Mouse (Mus musculus) midbrain, embryonic 11.5 days (tissue): ENCODE results near the gene Abcf2. TPM values are rescaled to one million over a fixed set of nuclear protein-coding genes. Genes with fewer than 3 reads are reported as not detected.

ENCODE experiments used
- ATAC-seq: fragments of 200-750 bp; cut with Nextera tagmentation; 2 replicates; pipeline ENCODE4 v1.8.0; 2017; ENCODE audit warnings: moderate TSS enrichment, moderate library complexity; ENCODE audit not compliant: low FRiP score
- DNase-seq: peaks from one replicate; pipeline ENCODE4 v3.0.0; 2015; ENCODE audit warnings: low spot score; ENCODE audit errors: missing footprints
- H3K27ac ChIP-seq: fragments of 300-500 bp; sonication (generic); 2 replicates; pipeline ENCODE4 v1.5.1; 2014; ENCODE audit warnings: low read depth, low read length
- H3K27me3 ChIP-seq: fragments of 300-500 bp; sonication (generic); 2 replicates; pipeline ENCODE4 v1.6.1; 2014; ENCODE audit warnings: mild to moderate bottlenecking, low read length, moderate library complexity, mixed read lengths; ENCODE audit not compliant: control insufficient read depth, insufficient read depth
- H3K36me3 ChIP-seq: fragments of 300-500 bp; sonication (generic); 2 replicates; pipeline ENCODE4 v1.6.1; 2014; ENCODE audit warnings: mild to moderate bottlenecking, low read length, moderate library complexity, mixed read lengths; ENCODE audit not compliant: control insufficient read depth, insufficient read depth
- H3K4me1 ChIP-seq: fragments of 300-500 bp; sonication (generic); 2 replicates; pipeline ENCODE4 v1.6.1; 2014; ENCODE audit warnings: low read length; ENCODE audit not compliant: control insufficient read depth, insufficient read depth
- H3K4me2 ChIP-seq: fragments of 300-500 bp; sonication (generic); 2 replicates; pipeline ENCODE4 v1.6.1; 2014; ENCODE audit warnings: mild to moderate bottlenecking, moderate library complexity
- H3K4me3 ChIP-seq: fragments of 300-500 bp; sonication (generic); 2 replicates; pipeline ENCODE4 v1.5.1; 2014; ENCODE audit warnings: low read depth, low read length
- H3K9ac ChIP-seq: fragments of 300-500 bp; sonication (generic); 2 replicates; pipeline ENCODE4 v1.6.1; 2014; ENCODE audit warnings: low read length
- H3K9me3 ChIP-seq: fragments of 300-500 bp; sonication (generic); 2 replicates; pipeline ENCODE4 v1.6.1; 2016; ENCODE audit warnings: low read length; ENCODE audit not compliant: control insufficient read depth
- WGBS: fragments of 180-500 bp; shearing (Covaris S2); extraction: QIAGEN DNeasy Blood & Tissue Kit; methylation state at CpG from one replicate; pipeline ENCODE4 v1.1.7; 2014; 5-methylcytosine and 5-hydroxymethylcytosine counted together
- polyA plus RNA-seq: library from polyadenylated mRNA; unstranded; fragments of >200 nt; fragmentation: Nextera tagmentation; extraction: Ambion mirVana; gene quantifications from 2 replicates; pipeline ENCODE4 v1.2.1, GENCODE M21; 2014

The Abcf2 gene
- polyA plus RNA-seq, 1 experiment from 2014 or later = 147 TPM

GRCm38 (mm10) chr5:24539571-24540296 is 37.5 kb downstream of the Abcf2 start:
- Histone ChIP-seq H3K9ac (no peak overlapping the region), H3K36me3 (no peaks in the 10 kb centered on the region), H3K27ac (no peak overlapping the region), H3K27me3 (no peaks in the 10 kb centered on the region), H3K4me2 (no peak overlapping the region), H3K4me3 (no peak overlapping the region), H3K4me1 (no peaks in the 10 kb centered on the region), H3K9me3 (no peaks in the 10 kb centered on the region)
- DNase-seq (no peak), ATAC-seq (no peak)
- 79% methylated on average over 22 of the region's 22 CpGs for WGBS

- Histone ChIP-seq H3K4me1 (no peaks in the 10 kb centered on the region), H3K27me3 (no peaks in the 10 kb centered on the region), H3K9ac (no peak overlapping the region), H3K36me3 (no peaks in the 10 kb centered on the region), H3K4me2 (no peak overlapping the region), H3K27ac (no peak overlapping the region), H3K4me3 (no peak overlapping the region), H3K9me3 (no peaks in the 10 kb centered on the region)
- no peak for DNase-seq
- WGBS = 73% methylated on average over 16 of the region's 16 CpGs
- ATAC-seq = no peak
Observed at GRCm38 (mm10) chr5:24537618-24538017, 39.6 kb downstream of the Abcf2 start.

GRCm38 (mm10) chr5:24536511-24536910 is 40.8 kb downstream of the Abcf2 start:
- no peaks in the 10 kb centered on the region for H3K36me3 ChIP-seq
- H3K9me3 ChIP-seq = no peaks in the 10 kb centered on the region
- no peak for ATAC-seq
- H3K27me3 ChIP-seq = no peaks in the 10 kb centered on the region
- 84% methylated on average over 5 of the region's 5 CpGs for WGBS
- DNase-seq = no peak
- no peak overlapping the region for H3K4me2 ChIP-seq
- no peak overlapping the region for H3K9ac ChIP-seq
- H3K4me3 ChIP-seq = no peak overlapping the region
- no peaks in the 10 kb centered on the region for H3K4me1 ChIP-seq
- no peak overlapping the region for H3K27ac ChIP-seq

- no peak overlapping the region for H3K9ac ChIP-seq
- DNase-seq (no peak), ATAC-seq (no peak)
- no peak overlapping the region for H3K27ac ChIP-seq
- no peaks in the 10 kb centered on the region for H3K36me3 ChIP-seq
- H3K4me1 ChIP-seq = no peaks in the 10 kb centered on the region
- no peak overlapping the region for H3K4me2 ChIP-seq
- H3K4me3 ChIP-seq = no peak overlapping the region
- WGBS = 86% methylated on average over 3 of the region's 3 CpGs
- no peaks in the 10 kb centered on the region for H3K9me3 ChIP-seq
- H3K27me3 ChIP-seq = no peaks in the 10 kb centered on the region
Observed at GRCm38 (mm10) chr5:24535731-24536130, 41.5 kb downstream of the Abcf2 start.

- H3K9ac ChIP-seq = no peak overlapping the region
- no peaks in the 10 kb centered on the region for H3K36me3 ChIP-seq
- no peak overlapping the region for H3K27ac ChIP-seq
- H3K9me3 ChIP-seq = no peaks in the 10 kb centered on the region
- 58% methylated on average over 5 of the region's 5 CpGs for WGBS
- peaks cover 6% of the 10 kb centered on the region for H3K27me3 ChIP-seq
- H3K4me2 ChIP-seq = no peak overlapping the region
- ATAC-seq (no peak), DNase-seq (no peak)
- no peaks in the 10 kb centered on the region for H3K4me1 ChIP-seq
- no peak overlapping the region for H3K4me3 ChIP-seq
Observed at GRCm38 (mm10) chr5:24534292-24534691, 43.0 kb downstream of the Abcf2 start.

- Histone ChIP-seq H3K27ac (no peak overlapping the region), H3K4me3 (no peak overlapping the region), H3K9ac (no peak overlapping the region), H3K4me1 (no peaks in the 10 kb centered on the region), H3K9me3 (no peaks in the 10 kb centered on the region), H3K27me3 (peaks cover 15% of the 10 kb centered on the region), H3K36me3 (no peaks in the 10 kb centered on the region), H3K4me2 (no peak overlapping the region)
- WGBS = 50% methylated on average over 11 of the region's 11 CpGs
- no peak for ATAC-seq
- DNase-seq = no peak
Observed at GRCm38 (mm10) chr5:24533391-24533790, 43.9 kb downstream of the Abcf2 start.

GRCm38 (mm10) chr5:24530042-24530689 is 47.1 kb downstream of the Abcf2 start:
- ATAC-seq (peak; percentile 71), DNase-seq (peak; percentile 98)
- Histone ChIP-seq H3K4me3 (no peak overlapping the region), H3K4me1 (peaks cover 12% of the 10 kb centered on the region), H3K9ac (no peak overlapping the region), H3K27ac (no peak overlapping the region), H3K27me3 (peaks cover 47% of the 10 kb centered on the region), H3K9me3 (no peaks in the 10 kb centered on the region), H3K36me3 (no peaks in the 10 kb centered on the region), H3K4me2 (no peak overlapping the region)
- 22% methylated on average over 24 of the region's 24 CpGs for WGBS

- peak; percentile 91 for DNase-seq
- H3K36me3 ChIP-seq = no peaks in the 10 kb centered on the region
- no peak for ATAC-seq
- WGBS = 17% methylated on average over 6 of the region's 6 CpGs
- H3K4me3 ChIP-seq = no peak overlapping the region
- peaks cover 69% of the 10 kb centered on the region for H3K27me3 ChIP-seq
- H3K4me1 ChIP-seq = peaks cover 12% of the 10 kb centered on the region
- H3K27ac ChIP-seq = no peak overlapping the region
- no peaks in the 10 kb centered on the region for H3K9me3 ChIP-seq
- H3K9ac ChIP-seq = no peak overlapping the region
- H3K4me2 ChIP-seq = no peak overlapping the region
Observed at GRCm38 (mm10) chr5:24527780-24528179, 49.5 kb downstream of the Abcf2 start.

GRCm38 (mm10) chr5:24526889-24527230 is 50.4 kb downstream of the Abcf2 start, which contains the start of gene Gbx1:
TSS of gene Gbx1 (minus strand) at chr5:24527202.
- Histone ChIP-seq H3K9me3 (no peaks in the 10 kb centered on the region), H3K9ac (peak within 1 kb of the TSS; percentile 49), H3K27me3 (peaks cover 77% of the 10 kb centered on the region), H3K27ac (no peak within 1 kb of the TSS), H3K4me3 (peak within 1 kb of the TSS; percentile 52), H3K4me1 (peaks cover 12% of the 10 kb centered on the region), H3K36me3 (no peaks in the 10 kb centered on the region), H3K4me2 (peak within 1 kb of the TSS; percentile 86)
- ATAC-seq = 0 out of 2 replicates have a peak, but pooled peaks have one; percentile 15
- under 1% methylated on average over 28 of the region's 49 CpGs for WGBS
- DNase-seq = peak; percentile 92
